Mouse (Mus musculus): ENCODE data around the gene Necap2. TPM values are rescaled to one million over a fixed set of nuclear protein-coding genes. Genes with fewer than 3 reads are reported as not detected.

Gene Necap2
- polyA plus RNA-seq (2015; fragmentation: Nextera tagmentation; extraction: Ambion mirVana), result 119 TPM in 2 replicates

- no peaks in the 10 kb centered on the region for H3K9me3 ChIP-seq (replicated peaks)
- H3K27me3 ChIP-seq, result no peaks in the 10 kb centered on the region
- DNase-seq, result peak; percentile 89
- peak within 1 kb of the TSS; percentile 98 for H3K4me3 ChIP-seq (replicated peaks)
- peaks cover 49% of the 10 kb centered on the region for H3K4me1 ChIP-seq (replicated peaks)
- under 1% methylated on average over 67 of the region's 67 CpGs for WGBS (ENCODE audit: insufficient replicate concordance)
- peak within 1 kb of the TSS; percentile 95 for H3K4me2 ChIP-seq
- peak within 1 kb of the TSS; percentile 97 for H3K9ac ChIP-seq
- H3K27ac ChIP-seq, result peak within 1 kb of the TSS; percentile 98
- peaks cover 29% of the 10 kb centered on the region for H3K36me3 ChIP-seq
- ATAC-seq (ENCODE audit: low read depth), result peak; percentile 76
These were observed at the start of gene Necap2 for GRCm38 (mm10) chr4:141077681-141078509. Gene Necap2, minus strand, starts transcription at chr4:141078357.

- DNase-seq (no peak), ATAC-seq (ENCODE audit: low read depth) (no peak)
- Histone ChIP-seq H3K4me1 (replicated peaks) (peaks cover 60% of the 10 kb centered on the region), H3K9ac (no peak overlapping the region), H3K27me3 (no peaks in the 10 kb centered on the region), H3K36me3 (peaks cover 16% of the 10 kb centered on the region), H3K27ac (no peak overlapping the region), H3K9me3 (replicated peaks) (no peaks in the 10 kb centered on the region), H3K4me2 (no peak overlapping the region), H3K4me3 (replicated peaks) (no peak overlapping the region)
- 42% methylated on average over 1 of the region's 1 CpGs for WGBS (ENCODE audit: insufficient replicate concordance)
These were observed 44.9 kb upstream of the Necap2 start for GRCm38 (mm10) chr4:141123065-141123464.

GRCm38 (mm10) chr4:141122663-141123062, 44.5 kb upstream of the Necap2 start:
- Histone ChIP-seq H3K4me1 (replicated peaks) (peaks cover 60% of the 10 kb centered on the region), H3K4me3 (replicated peaks) (no peak overlapping the region), H3K36me3 (peaks cover 20% of the 10 kb centered on the region), H3K27me3 (no peaks in the 10 kb centered on the region), H3K27ac (no peak overlapping the region; the same call in 1 of the 2 replicates), H3K9ac (no peak overlapping the region), H3K9me3 (replicated peaks) (no peaks in the 10 kb centered on the region), H3K4me2 (no peak overlapping the region)
- DNase-seq (no peak), ATAC-seq (ENCODE audit: low read depth) (no peak)
- 80% methylated on average over 7 of the region's 7 CpGs for WGBS (ENCODE audit: insufficient replicate concordance)

GRCm38 (mm10) chr4:141120700-141121099, 42.5 kb upstream of the Necap2 start:
- no peak overlapping the region for H3K4me2 ChIP-seq
- DNase-seq, result no peak
- H3K27ac ChIP-seq, result no peak overlapping the region
- ATAC-seq (ENCODE audit: low read depth), result peak; percentile 34; the same call in 1 of the 2 replicates
- H3K4me1 ChIP-seq (replicated peaks), result peaks cover 50% of the 10 kb centered on the region
- WGBS (ENCODE audit: insufficient replicate concordance), result 37% methylated on average over 11 of the region's 11 CpGs
- peaks cover 40% of the 10 kb centered on the region for H3K36me3 ChIP-seq
- H3K27me3 ChIP-seq, result no peaks in the 10 kb centered on the region
- no peak overlapping the region for H3K9ac ChIP-seq
- H3K4me3 ChIP-seq (replicated peaks), result no peak overlapping the region
- no peaks in the 10 kb centered on the region for H3K9me3 ChIP-seq (replicated peaks)

GRCm38 (mm10) chr4:141118691-141119090, 40.5 kb upstream of the Necap2 start:
- no peak overlapping the region for H3K4me3 ChIP-seq (replicated peaks)
- DNase-seq (no peak), ATAC-seq (ENCODE audit: low read depth) (no peak)
- H3K4me2 ChIP-seq, result no peak overlapping the region
- 67% methylated on average over 4 of the region's 4 CpGs for WGBS (ENCODE audit: insufficient replicate concordance)
- peaks cover 36% of the 10 kb centered on the region for H3K4me1 ChIP-seq (replicated peaks)
- H3K27ac ChIP-seq, result no peak overlapping the region
- H3K9me3 ChIP-seq (replicated peaks), result no peaks in the 10 kb centered on the region
- peaks cover 58% of the 10 kb centered on the region for H3K36me3 ChIP-seq
- no peak overlapping the region for H3K9ac ChIP-seq
- H3K27me3 ChIP-seq, result no peaks in the 10 kb centered on the region

GRCm38 (mm10) chr4:141115398-141115797, 37.2 kb upstream of the Necap2 start:
- no peak overlapping the region for H3K9ac ChIP-seq
- H3K27me3 ChIP-seq, result no peaks in the 10 kb centered on the region
- no peak overlapping the region for H3K4me3 ChIP-seq (replicated peaks)
- WGBS (ENCODE audit: insufficient replicate concordance), result 75% methylated on average over 8 of the region's 8 CpGs
- peaks cover 12% of the 10 kb centered on the region for H3K4me1 ChIP-seq (replicated peaks)
- ATAC-seq (ENCODE audit: low read depth) (peak; percentile 15; the same call in 1 of the 2 replicates), DNase-seq (no peak)
- no peak overlapping the region for H3K27ac ChIP-seq
- peaks cover 84% of the 10 kb centered on the region for H3K36me3 ChIP-seq
- H3K9me3 ChIP-seq (replicated peaks), result no peaks in the 10 kb centered on the region; the same call in 1 of the 2 replicates
- H3K4me2 ChIP-seq, result no peak overlapping the region

- no peaks in the 10 kb centered on the region for H3K27me3 ChIP-seq
- no peak overlapping the region for H3K4me2 ChIP-seq
- ATAC-seq (ENCODE audit: low read depth) (no peak), DNase-seq (no peak)
- H3K9ac ChIP-seq, result no peak overlapping the region
- H3K36me3 ChIP-seq, result peaks cover 85% of the 10 kb centered on the region
- H3K4me1 ChIP-seq (replicated peaks), result peaks cover 12% of the 10 kb centered on the region
- 87% methylated on average over 6 of the region's 6 CpGs for WGBS (ENCODE audit: insufficient replicate concordance)
- no peaks in the 10 kb centered on the region; the same call in 1 of the 2 replicates for H3K9me3 ChIP-seq (replicated peaks)
- H3K27ac ChIP-seq, result no peak overlapping the region
- no peak overlapping the region for H3K4me3 ChIP-seq (replicated peaks)
These were observed 36.4 kb upstream of the Necap2 start for GRCm38 (mm10) chr4:141114521-141114981.

GRCm38 (mm10) chr4:141113831-141114230, 35.7 kb upstream of the Necap2 start:
- peaks cover 85% of the 10 kb centered on the region for H3K36me3 ChIP-seq
- no peak for ATAC-seq (ENCODE audit: low read depth)
- H3K4me2 ChIP-seq, result no peak overlapping the region
- 72% methylated on average over 7 of the region's 7 CpGs for WGBS (ENCODE audit: insufficient replicate concordance)
- no peaks in the 10 kb centered on the region; the same call in 1 of the 2 replicates for H3K9me3 ChIP-seq (replicated peaks)
- H3K27ac ChIP-seq, result no peak overlapping the region
- peaks cover 7% of the 10 kb centered on the region for H3K4me1 ChIP-seq (replicated peaks)
- H3K27me3 ChIP-seq, result no peaks in the 10 kb centered on the region
- no peak for DNase-seq
- H3K9ac ChIP-seq, result no peak overlapping the region
- H3K4me3 ChIP-seq (replicated peaks), result no peak overlapping the region

GRCm38 (mm10) chr4:141108196-141108732, 30.1 kb upstream of the Necap2 start:
- ATAC-seq (ENCODE audit: low read depth) (no peak), DNase-seq (no peak)
- Histone ChIP-seq H3K27me3 (no peaks in the 10 kb centered on the region), H3K9ac (no peak overlapping the region), H3K9me3 (replicated peaks) (no peaks in the 10 kb centered on the region; the same call in 1 of the 2 replicates), H3K27ac (no peak overlapping the region), H3K4me3 (replicated peaks) (no peak overlapping the region), H3K4me1 (replicated peaks) (no peaks in the 10 kb centered on the region), H3K36me3 (peaks cover 34% of the 10 kb centered on the region), H3K4me2 (no peak overlapping the region)
- WGBS (ENCODE audit: insufficient replicate concordance), result 52% methylated on average over 10 of the region's 10 CpGs

GRCm38 (mm10) chr4:141106526-141107183, 28.5 kb upstream of the Necap2 start:
- Histone ChIP-seq H3K4me3 (replicated peaks) (no peak overlapping the region), H3K36me3 (peaks cover 19% of the 10 kb centered on the region), H3K9me3 (replicated peaks) (no peaks in the 10 kb centered on the region; the same call in 1 of the 2 replicates), H3K4me2 (no peak overlapping the region), H3K27ac (no peak overlapping the region), H3K27me3 (no peaks in the 10 kb centered on the region), H3K9ac (no peak overlapping the region), H3K4me1 (replicated peaks) (no peaks in the 10 kb centered on the region)
- DNase-seq (no peak), ATAC-seq (ENCODE audit: low read depth) (no peak)
- WGBS (ENCODE audit: insufficient replicate concordance), result 69% methylated on average over 16 of the region's 16 CpGs

- Histone ChIP-seq H3K9ac (no peak overlapping the region), H3K4me3 (replicated peaks) (no peak overlapping the region), H3K4me1 (replicated peaks) (peaks cover 29% of the 10 kb centered on the region), H3K4me2 (no peak overlapping the region), H3K27ac (no peak overlapping the region), H3K27me3 (no peaks in the 10 kb centered on the region), H3K36me3 (no peaks in the 10 kb centered on the region), H3K9me3 (replicated peaks) (no peaks in the 10 kb centered on the region)
- ATAC-seq (ENCODE audit: low read depth), result no peak
- WGBS (ENCODE audit: insufficient replicate concordance), result 50% methylated on average over 6 of the region's 6 CpGs
- peak; percentile 20 for DNase-seq
These were observed 23.7 kb upstream of the Necap2 start for GRCm38 (mm10) chr4:141101855-141102254.

Data from liver, embryonic 13.5 days (tissue).